Mouse (Mus musculus) forebrain, embryonic 11.5 days (tissue): ENCODE measurements around the gene Casp3. TPM values are rescaled to one million over a fixed set of nuclear protein-coding genes. Genes with fewer than 3 reads are reported as not detected.

ENCODE experiments used
- ATAC-seq: fragments of 200-750 bp; cut with Nextera tagmentation; replicated peaks from 2 replicates; pipeline ENCODE4 v1.8.0; 2017; ENCODE audit warnings: moderate TSS enrichment; ENCODE audit not compliant: low FRiP score
- DNase-seq: peaks from one replicate; pipeline ENCODE4 v3.0.0-alpha.2; 2017; ENCODE audit warnings: low spot score
- H3K27ac ChIP-seq: fragments of 300-500 bp; sonication (generic); 2 replicates; pipeline ENCODE4 v1.5.1; 2014; ENCODE audit warnings: low read depth, low read length
- H3K27me3 ChIP-seq: fragments of 300-500 bp; sonication (generic); 2 replicates; pipeline ENCODE4 v1.6.1; 2014; ENCODE audit warnings: mild to moderate bottlenecking, low read length, mixed read lengths; ENCODE audit not compliant: control insufficient read depth, insufficient read depth
- H3K36me3 ChIP-seq: fragments of 300-500 bp; sonication (generic); 2 replicates; pipeline ENCODE4 v1.6.1; 2014; ENCODE audit warnings: mild to moderate bottlenecking, low read length, moderate library complexity, mixed read lengths; ENCODE audit not compliant: control insufficient read depth, insufficient read depth
- H3K4me1 ChIP-seq: fragments of 300-500 bp; sonication (generic); replicated peaks from 2 replicates; pipeline ENCODE4 v1.6.1; 2014; ENCODE audit warnings: low read length, mixed read lengths; ENCODE audit not compliant: control insufficient read depth, insufficient read depth
- H3K4me2 ChIP-seq: fragments of 300-500 bp; sonication (generic); 2 replicates; pipeline ENCODE4 v1.6.1; 2014; ENCODE audit warnings: low read depth, mild to moderate bottlenecking, low read length, moderate library complexity, mixed read lengths; ENCODE audit not compliant: severe bottlenecking
- H3K4me3 ChIP-seq: fragments of 300-500 bp; sonication (generic); 2 replicates; pipeline ENCODE4 v1.5.1; 2014; ENCODE audit warnings: low read depth, low read length
- H3K9ac ChIP-seq: fragments of 300-500 bp; sonication (generic); 2 replicates; pipeline ENCODE4 v1.6.1; 2014; ENCODE audit warnings: low read length
- H3K9me3 ChIP-seq: fragments of 300-500 bp; sonication (generic); 2 replicates; pipeline ENCODE4 v1.6.1; 2016; ENCODE audit warnings: low read length, mixed read lengths; ENCODE audit not compliant: control insufficient read depth
- WGBS: fragments of 180-500 bp; shearing (Covaris S2); extraction: QIAGEN DNeasy Blood & Tissue Kit; methylation state at CpG from one replicate; pipeline ENCODE4 v1.1.7; 2014; 5-methylcytosine and 5-hydroxymethylcytosine counted together
- polyA plus RNA-seq: library from polyadenylated mRNA; unstranded; fragments of >200 nt; fragmentation: Nextera tagmentation; extraction: Ambion mirVana; gene quantifications from 2 replicates; pipeline ENCODE4 v1.2.1, GENCODE M21; 2014

Casp3 gene
- polyA plus RNA-seq, 1 experiment from 2014 or later = 144 TPM

- no peak for DNase-seq
- no peaks in the 10 kb centered on the region for H3K9me3 ChIP-seq
- peaks cover 10% of the 10 kb centered on the region; the same call in 1 of the 2 replicates for H3K36me3 ChIP-seq
- H3K9ac ChIP-seq = no peak overlapping the region
- H3K4me1 ChIP-seq = no peaks in the 10 kb centered on the region
- H3K27me3 ChIP-seq = no peaks in the 10 kb centered on the region
- no peak overlapping the region for H3K27ac ChIP-seq
- no peak overlapping the region for H3K4me2 ChIP-seq
- no peak overlapping the region for H3K4me3 ChIP-seq
- ATAC-seq = no peak
- 95% methylated on average over 3 of the region's 3 CpGs for WGBS
Measured at GRCm38 (mm10) chr8:46630422-46630821, 13.3 kb downstream of the Casp3 start.

DNA sequence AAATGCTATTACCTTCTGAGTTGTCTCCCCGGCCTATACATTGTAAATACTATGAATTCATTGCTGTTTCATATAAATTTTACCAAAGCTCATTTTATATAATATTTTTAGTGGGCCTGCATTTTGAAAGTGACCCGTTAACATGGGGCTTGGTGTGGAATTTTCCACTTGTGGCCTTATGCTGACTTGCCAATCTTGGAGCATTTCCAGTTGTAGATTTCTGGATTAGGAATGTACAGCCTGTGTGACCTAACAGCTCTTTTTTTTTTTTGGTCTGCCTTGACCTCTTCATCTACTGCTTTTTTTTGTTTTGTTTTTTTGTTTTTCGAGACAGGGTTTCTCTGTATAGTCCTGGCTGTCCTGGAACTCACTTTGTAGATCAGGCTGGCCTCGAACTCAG is 13.8 kb downstream of the Casp3 start:
- Histone ChIP-seq H3K36me3 (peaks cover 11% of the 10 kb centered on the region; the same call in 1 of the 2 replicates), H3K4me1 (no peaks in the 10 kb centered on the region), H3K9me3 (no peaks in the 10 kb centered on the region), H3K4me2 (no peak overlapping the region), H3K4me3 (no peak overlapping the region), H3K9ac (no peak overlapping the region), H3K27ac (no peak overlapping the region), H3K27me3 (no peaks in the 10 kb centered on the region)
- DNase-seq = no peak
- 87% methylated on average over 4 of the region's 4 CpGs for WGBS
- no peak for ATAC-seq

- WGBS = 74% methylated on average over 6 of the region's 6 CpGs
- Histone ChIP-seq H3K36me3 (peaks cover 17% of the 10 kb centered on the region), H3K27ac (no peak overlapping the region), H3K9ac (no peak overlapping the region), H3K4me3 (no peak overlapping the region), H3K9me3 (no peaks in the 10 kb centered on the region), H3K4me2 (no peak overlapping the region), H3K27me3 (no peaks in the 10 kb centered on the region), H3K4me1 (no peaks in the 10 kb centered on the region)
- ATAC-seq (no peak), DNase-seq (no peak)
Measured at GRCm38 (mm10) chr8:46639010-46639571, 22.0 kb downstream of the Casp3 start.

DNA sequence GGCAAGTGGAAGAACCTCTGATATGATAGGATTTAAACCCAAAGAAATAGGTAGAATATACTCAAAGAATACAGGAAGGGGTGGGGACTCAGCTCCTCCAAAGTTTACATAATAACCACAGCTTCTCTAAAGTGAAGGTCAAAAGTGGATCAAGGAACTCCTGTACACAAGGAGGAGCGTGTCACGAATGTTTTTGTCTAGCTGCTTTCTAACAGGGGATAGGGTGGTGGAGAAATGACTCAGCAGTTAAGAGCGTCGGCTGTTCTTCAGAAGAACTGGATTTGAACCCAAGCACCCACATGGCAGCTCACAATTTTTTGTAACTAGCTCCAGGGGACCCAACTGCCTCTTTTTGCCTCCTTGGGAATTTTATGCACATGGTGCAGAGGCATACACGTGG is 22.8 kb downstream of the Casp3 start:
- H3K4me2 ChIP-seq = no peak overlapping the region
- H3K36me3 ChIP-seq = peaks cover 14% of the 10 kb centered on the region
- H3K4me3 ChIP-seq = no peak overlapping the region
- no peaks in the 10 kb centered on the region for H3K9me3 ChIP-seq
- H3K4me1 ChIP-seq = no peaks in the 10 kb centered on the region
- DNase-seq = no peak
- ATAC-seq = no peak
- whole genome bisulfite sequencing = 94% methylated on average over 5 of the region's 5 CpGs
- H3K27me3 ChIP-seq = no peaks in the 10 kb centered on the region
- H3K27ac ChIP-seq = no peak overlapping the region
- H3K9ac ChIP-seq = no peak overlapping the region

GRCm38 (mm10) chr8:46641272-46641671 is 24.2 kb downstream of the Casp3 start:
- H3K4me3 ChIP-seq = no peak overlapping the region
- no peak for DNase-seq
- H3K27ac ChIP-seq = no peak overlapping the region
- no peaks in the 10 kb centered on the region for H3K9me3 ChIP-seq
- H3K36me3 ChIP-seq = peaks cover 9% of the 10 kb centered on the region
- H3K4me1 ChIP-seq = no peaks in the 10 kb centered on the region
- 88% methylated on average over 5 of the region's 5 CpGs for WGBS
- no peak overlapping the region for H3K9ac ChIP-seq
- ATAC-seq = no peak
- no peaks in the 10 kb centered on the region for H3K27me3 ChIP-seq
- no peak overlapping the region for H3K4me2 ChIP-seq

DNA sequence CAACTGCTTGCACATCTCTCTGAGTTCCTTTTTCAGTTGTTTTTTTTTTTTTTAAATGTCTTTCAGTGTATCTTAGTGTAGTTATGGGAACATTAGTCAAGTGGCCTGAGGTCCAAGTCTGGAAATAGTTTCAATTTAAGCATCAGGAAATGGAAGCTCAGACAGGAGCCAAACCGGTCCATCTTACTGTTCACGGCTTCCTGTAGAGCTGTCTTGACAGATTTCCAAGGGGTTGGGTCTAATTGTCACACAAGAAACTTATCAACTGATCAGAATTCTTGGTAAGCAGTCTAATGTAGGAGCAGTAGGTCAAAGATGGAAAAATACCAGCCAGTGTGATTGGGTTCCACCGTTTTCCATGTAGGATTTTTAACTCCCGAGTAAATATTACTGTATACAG is 31.3 kb downstream of the Casp3 start:
- H3K9ac ChIP-seq = no peak overlapping the region
- H3K4me3 ChIP-seq = no peak overlapping the region
- no peaks in the 10 kb centered on the region for H3K9me3 ChIP-seq
- WGBS = 89% methylated on average over 4 of the region's 4 CpGs
- no peaks in the 10 kb centered on the region for H3K4me1 ChIP-seq
- H3K36me3 ChIP-seq = no peaks in the 10 kb centered on the region
- H3K27ac ChIP-seq = no peak overlapping the region
- H3K4me2 ChIP-seq = no peak overlapping the region
- H3K27me3 ChIP-seq = no peaks in the 10 kb centered on the region
- ATAC-seq = no peak
- no peak for DNase-seq

- Histone ChIP-seq H3K4me2 (no peak overlapping the region), H3K27me3 (no peaks in the 10 kb centered on the region), H3K4me3 (no peak overlapping the region), H3K9me3 (no peaks in the 10 kb centered on the region), H3K27ac (no peak overlapping the region), H3K36me3 (no peaks in the 10 kb centered on the region), H3K4me1 (no peaks in the 10 kb centered on the region), H3K9ac (no peak overlapping the region)
- DNase-seq (no peak), ATAC-seq (no peak)
- WGBS = 85% methylated on average over 9 of the region's 9 CpGs
Measured at GRCm38 (mm10) chr8:46651872-46652271, 34.8 kb downstream of the Casp3 start.

DNA sequence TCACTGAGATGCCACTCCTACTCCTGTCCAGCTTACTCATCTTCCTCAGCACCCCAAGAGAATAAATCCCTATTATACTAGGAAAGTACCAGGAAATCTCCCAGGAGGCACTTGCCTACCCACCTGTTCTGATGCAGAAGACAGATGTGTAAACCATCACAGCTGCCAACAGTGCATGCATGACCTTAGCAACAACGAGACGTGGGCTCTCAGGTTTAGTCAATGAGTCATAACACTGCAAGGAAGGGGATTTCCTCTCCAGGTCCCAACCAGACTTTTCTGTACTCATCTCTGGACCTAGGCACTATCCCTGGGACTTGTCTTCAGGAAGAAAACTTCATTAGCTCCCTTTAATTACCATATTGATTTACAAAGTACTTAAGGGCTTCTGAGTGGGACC is 38.8 kb downstream of the Casp3 start:
- no peak for ATAC-seq
- WGBS = 91% methylated on average over 2 of the region's 2 CpGs
- H3K4me1 ChIP-seq = no peaks in the 10 kb centered on the region
- no peak overlapping the region for H3K27ac ChIP-seq
- H3K4me3 ChIP-seq = no peak overlapping the region
- H3K36me3 ChIP-seq = no peaks in the 10 kb centered on the region
- no peak overlapping the region for H3K4me2 ChIP-seq
- H3K27me3 ChIP-seq = no peaks in the 10 kb centered on the region
- no peak overlapping the region for H3K9ac ChIP-seq
- no peaks in the 10 kb centered on the region for H3K9me3 ChIP-seq
- no peak for DNase-seq

DNA sequence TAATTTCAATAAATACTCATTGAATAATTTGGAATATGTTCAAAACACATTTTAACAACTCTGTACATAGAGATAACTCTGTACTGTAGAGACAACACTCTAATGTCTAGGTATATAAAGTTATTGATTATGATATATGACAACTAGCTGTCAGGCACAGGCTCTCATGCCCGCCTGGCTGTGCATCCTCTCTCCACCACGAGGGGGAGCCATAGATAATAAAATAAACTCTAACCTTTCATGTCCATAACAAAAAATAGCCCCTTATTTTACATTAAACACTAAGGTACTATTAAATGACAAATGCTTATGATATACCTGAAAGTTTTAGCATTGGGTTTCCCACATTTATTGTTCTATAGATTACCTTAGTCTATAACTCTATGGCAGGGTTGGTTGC is 54.4 kb downstream of the Casp3 start:
- 1% methylated on average over 2 of the region's 2 CpGs for WGBS
- Histone ChIP-seq H3K4me2 (no peak overlapping the region), H3K27ac (no peak overlapping the region), H3K4me3 (no peak overlapping the region), H3K36me3 (no peaks in the 10 kb centered on the region), H3K4me1 (no peaks in the 10 kb centered on the region), H3K9me3 (no peaks in the 10 kb centered on the region), H3K27me3 (no peaks in the 10 kb centered on the region), H3K9ac (no peak overlapping the region)
- ATAC-seq = no peak
- DNase-seq = peak; percentile 60
